Mouse (Mus musculus) gastrocnemius, postnatal 14 days (tissue): ENCODE data around the gene 4430402I18Rik. TPM values are rescaled to one million over a fixed set of nuclear protein-coding genes. Genes with fewer than 3 reads are reported as not detected.

Experiments
- DNase-seq: peaks from one replicate; pipeline ENCODE4 v3.0.0; 2021; ENCODE audit warnings: mixed read lengths
- intact Hi-C: fragments of 180-260 bp; cut with DNase I; formaldehyde crosslinking; loops from one replicate; pipeline ENCODE4 v1.15.1; 2025; ENCODE audit warnings: low total_unique reads
- total RNA-seq, 2 experiments: library from RNA; stranded (reverse); gene quantifications; 2 replicates each; pipeline ENCODE4 v1.2.3; 2021

4430402I18Rik gene
- total RNA-seq, 2 experiments from 2014 or later: 1.2 TPM; not detected in 1

- intact Hi-C loops: no loop called here
- DNase-seq: no peak
These were observed 53.0 kb downstream of the 4430402I18Rik start for GRCm38 (mm10) chr19:28914598-28914997.

- intact Hi-C loops: no loop called here
- DNase-seq: no peak
These were observed 58.9 kb downstream of the 4430402I18Rik start for GRCm38 (mm10) chr19:28908693-28909092.

- intact Hi-C loops: no loop called here
- no peak for DNase-seq
These were observed 59.4 kb downstream of the 4430402I18Rik start for GRCm38 (mm10) chr19:28908186-28908585.

GRCm38 (mm10) chr19:28903536-28904119, 64.0 kb downstream of the 4430402I18Rik start:
- no peak for DNase-seq
- intact Hi-C loops: no loop called here

GRCm38 (mm10) chr19:28902806-28903205, 64.8 kb downstream of the 4430402I18Rik start:
- DNase-seq: no peak
- intact Hi-C loops: no loop called here

- intact Hi-C loops: no loop called here
- DNase-seq: no peak
These were observed 65.5 kb downstream of the 4430402I18Rik start for GRCm38 (mm10) chr19:28902111-28902510.

GRCm38 (mm10) chr19:28900771-28901170, 66.8 kb downstream of the 4430402I18Rik start:
- intact Hi-C loops: no loop called here
- DNase-seq: no peak

- no peak for DNase-seq
- intact Hi-C loops: no loop called here
These were observed 70.1 kb downstream of the 4430402I18Rik start for GRCm38 (mm10) chr19:28897497-28897896.

GRCm38 (mm10) chr19:28896639-28897038, 71.0 kb downstream of the 4430402I18Rik start:
- no peak for DNase-seq
- intact Hi-C loops: no loop called here

- intact Hi-C loops: no loop called here
- DNase-seq: no peak
These were observed 75.7 kb downstream of the 4430402I18Rik start for GRCm38 (mm10) chr19:28891864-28892263.

- no peak for DNase-seq
- intact Hi-C loops: no loop called here
These were observed 76.4 kb downstream of the 4430402I18Rik start for GRCm38 (mm10) chr19:28891238-28891637.

- intact Hi-C loops: loop anchor here (10.0 kb wide), 1 partner anchor 114 kb away; no protein-coding TSS in a partner anchor
- DNase-seq: no peak
These were observed 78.3 kb downstream of the 4430402I18Rik start for GRCm38 (mm10) chr19:28889251-28889650.

- DNase-seq: no peak
These were observed 79.1 kb downstream of the 4430402I18Rik start for GRCm38 (mm10) chr19:28888496-28888895.

GRCm38 (mm10) chr19:28883126-28883525, 84.5 kb downstream of the 4430402I18Rik start:
- peak; percentile 20 for DNase-seq

More at GRCm38 (mm10) chr19:28888496-28888895, 79.1 kb downstream of the 4430402I18Rik start:
- intact Hi-C loops: loop anchor here (10.0 kb wide), 1 partner anchor 114 kb away; no protein-coding TSS in a partner anchor

GRCm38 (mm10) chr19:28879476-28879875, 88.1 kb downstream of the 4430402I18Rik start:
- no peak for DNase-seq
- intact Hi-C loops: no loop called here

More at GRCm38 (mm10) chr19:28883126-28883525, 84.5 kb downstream of the 4430402I18Rik start:
- intact Hi-C loops: loop anchor here (10.0 kb wide), 1 partner anchor 108 kb away; no protein-coding TSS in a partner anchor

GRCm38 (mm10) chr19:28870351-28870750, 97.2 kb downstream of the 4430402I18Rik start:
- intact Hi-C loops: no loop called here
- no peak for DNase-seq

- no peak for DNase-seq
- intact Hi-C loops: no loop called here
These were observed 98.2 kb downstream of the 4430402I18Rik start for GRCm38 (mm10) chr19:28869251-28869855.

GRCm38 (mm10) chr19:28865501-28865900, 102.1 kb downstream of the 4430402I18Rik start:
- intact Hi-C loops: no loop called here
- no peak for DNase-seq

- no peak for DNase-seq
- intact Hi-C loops: no loop called here
These were observed 102.6 kb downstream of the 4430402I18Rik start for GRCm38 (mm10) chr19:28864981-28865380.

- DNase-seq: no peak
- intact Hi-C loops: no loop called here
These were observed 104.0 kb downstream of the 4430402I18Rik start for GRCm38 (mm10) chr19:28863626-28864025.

GRCm38 (mm10) chr19:28860246-28860645, 107.4 kb downstream of the 4430402I18Rik start:
- intact Hi-C loops: no loop called here
- DNase-seq: no peak
